Mouse (Mus musculus): ENCODE results near the gene Trpm6. TPM values are rescaled to one million over a fixed set of nuclear protein-coding genes. Genes with fewer than 3 reads are reported as not detected.

The Trpm6 gene
- total and polyA plus RNA-seq, 3 experiments = not detected

GRCm38 (mm10) chr19:18873709-18874644, 124.2 kb downstream of the Trpm6 start:
- Histone ChIP-seq H3K4me2 (ENCODE audit: insufficient read depth, low read depth, poor library complexity, severe bottlenecking) (no peak overlapping the region), H3K36me3 (replicated peaks in 1 of 2; ENCODE audit: control insufficient read depth in 1 of 2, insufficient read depth in 1 of 2, low read length in 1 of 2) (no peaks in the 10 kb centered on the region), H3K9ac (ENCODE audit: insufficient read depth, low read depth) (no peak overlapping the region), H3K27me3 (replicated peaks) (no peaks in the 10 kb centered on the region), H3K4me1 (ENCODE audit: control insufficient read depth in 1 of 2, insufficient read depth in 2 of 2) (no peaks in the 10 kb centered on the region), H3K9me3 (replicated peaks; ENCODE audit: low read length) (no peaks in the 10 kb centered on the region), H3K27ac (ENCODE audit: insufficient read depth, low read depth) (no peak overlapping the region), H3K4me3 (replicated peaks in 1 of 3; ENCODE audit: low read depth in 2 of 3, low read length in 2 of 3, poor library complexity in 1 of 3) (no peak overlapping the region), H3K79me2 (replicated peaks; ENCODE audit: control insufficient read depth, extremely low read depth, insufficient read depth, poor library complexity, severe bottlenecking) (no peaks in the 10 kb centered on the region)
- dilution Hi-C loops (cut with MboI; ENCODE audit: extremely low pct_ligation_motif_present, extremely low pct_unique_long_range_greater_than_20kb, low sequenced_read_pairs) (no loop called here), in situ Hi-C loops (cut with MboI; ENCODE audit: low pct_ligation_motif_present, low pct_unique_long_range_greater_than_20kb, low sequenced_read_pairs) (no loop called here)
- DNase-seq (ENCODE audit: extremely low read depth) = no peak
- TF ChIP-seq MAFK (IDR thresholded peaks at IDR 0.05; ENCODE audit: insufficient replicate concordance, low read length) (no peak), JUND (conservative IDR thresholded peaks at IDR 0.05; ENCODE audit: low read depth, low read length) (no peak), ETS1 (conservative IDR thresholded peaks at IDR 0.05; ENCODE audit: low read depth, low read length) (no peak), TCF12 (IDR thresholded peaks at IDR 0.05; ENCODE audit: low read depth, low read length) (no peak), BHLHE40 (IDR thresholded peaks at IDR 0.05; ENCODE audit: low read depth, low read length) (no peak), USF1 (IDR thresholded peaks at IDR 0.05; ENCODE audit: low read depth, low read length) (no peak), ZMIZ1 (IDR thresholded peaks at IDR 0.05; ENCODE audit: low read depth, low read length) (no peak), MEF2A (IDR thresholded peaks at IDR 0.05; ENCODE audit: borderline replicate concordance, low read depth, low read length) (no peak), NRF1 (IDR thresholded peaks at IDR 0.05; ENCODE audit: low read depth, low read length) (no peak), RCOR1 (conservative IDR thresholded peaks at IDR 0.05; ENCODE audit: low read depth, low read length) (no peak), MXI1 (IDR thresholded peaks at IDR 0.05; ENCODE audit: low read depth, low read length) (no peak)

- dilution Hi-C loops (cut with MboI; ENCODE audit: extremely low pct_ligation_motif_present, extremely low pct_unique_long_range_greater_than_20kb, low sequenced_read_pairs) (no loop called here), in situ Hi-C loops (cut with MboI; ENCODE audit: low pct_ligation_motif_present, low pct_unique_long_range_greater_than_20kb, low sequenced_read_pairs) (no loop called here)
- Histone ChIP-seq H3K36me3 (replicated peaks in 1 of 2; ENCODE audit: control insufficient read depth in 1 of 2, insufficient read depth in 1 of 2, low read length in 1 of 2) (no peaks in the 10 kb centered on the region), H3K79me2 (replicated peaks; ENCODE audit: control insufficient read depth, extremely low read depth, insufficient read depth, poor library complexity, severe bottlenecking) (no peaks in the 10 kb centered on the region), H3K9ac (ENCODE audit: insufficient read depth, low read depth) (no peak overlapping the region), H3K27me3 (replicated peaks) (no peaks in the 10 kb centered on the region), H3K4me1 (ENCODE audit: control insufficient read depth in 1 of 2, insufficient read depth in 2 of 2) (no peaks in the 10 kb centered on the region), H3K27ac (ENCODE audit: insufficient read depth, low read depth) (no peak overlapping the region), H3K4me2 (ENCODE audit: insufficient read depth, low read depth, poor library complexity, severe bottlenecking) (no peak overlapping the region), H3K4me3 (replicated peaks in 1 of 3; ENCODE audit: low read depth in 2 of 3, low read length in 2 of 3, poor library complexity in 1 of 3) (no peak overlapping the region), H3K9me3 (replicated peaks; ENCODE audit: low read length) (no peaks in the 10 kb centered on the region)
- no peak for TF ChIP-seq MYC (IDR thresholded peaks at IDR 0.05; ENCODE audit: low read depth, low read length)
- no peak for TF ChIP-seq RCOR1 (conservative IDR thresholded peaks at IDR 0.05; ENCODE audit: low read depth, low read length)
- no peak for TF ChIP-seq MEF2A (IDR thresholded peaks at IDR 0.05; ENCODE audit: borderline replicate concordance, low read depth, low read length)
- no peak for TF ChIP-seq E2F4 (IDR thresholded peaks at IDR 0.05; ENCODE audit: insufficient replicate concordance, low read depth, low read length)
- TF ChIP-seq USF1 (IDR thresholded peaks at IDR 0.05; ENCODE audit: low read depth, low read length) = no peak
- no peak for TF ChIP-seq CHD2 (IDR thresholded peaks at IDR 0.05; ENCODE audit: low read length)
- TF ChIP-seq POLR2A (IDR thresholded peaks at IDR 0.05; ENCODE audit: low read depth, low read length) = no peak
- TF ChIP-seq NELFE (IDR thresholded peaks at IDR 0.05; ENCODE audit: low read depth, low read length) = no peak
- no peak for TF ChIP-seq JUND (conservative IDR thresholded peaks at IDR 0.05; ENCODE audit: low read depth, low read length)
- TF ChIP-seq TCF12 (IDR thresholded peaks at IDR 0.05; ENCODE audit: low read depth, low read length) = no peak
- TF ChIP-seq HCFC1 (IDR thresholded peaks at IDR 0.05; ENCODE audit: low read depth, low read length) = no peak
- TF ChIP-seq SIN3A (IDR thresholded peaks at IDR 0.05; ENCODE audit: low read length) = no peak
- no peak for TF ChIP-seq KAT2A (IDR thresholded peaks at IDR 0.05; ENCODE audit: insufficient replicate concordance, low read length)
- TF ChIP-seq SMC3 (IDR thresholded peaks at IDR 0.05; ENCODE audit: low read depth, low read length) = no peak
- TF ChIP-seq CTCF (conservative IDR thresholded peaks at IDR 0.05 in 1 of 2, IDR thresholded peaks at IDR 0.05 in 1 of 2; ENCODE audit: low read depth in 2 of 2, low read length in 2 of 2) = no peak
- no peak for TF ChIP-seq IRF4 (IDR thresholded peaks at IDR 0.05; ENCODE audit: low read depth, low read length)
- TF ChIP-seq BHLHE40 (IDR thresholded peaks at IDR 0.05; ENCODE audit: low read depth, low read length) = no peak
- no peak for DNase-seq (ENCODE audit: extremely low read depth)
Observed at GRCm38 (mm10) chr19:18879264-18879663, 129.5 kb downstream of the Trpm6 start.

Measured in CH12.LX (cell line).